Mouse (Mus musculus) adrenal gland (tissue): Measurements from ENCODE around the gene Hist1h2bk.
"Not testable (repeated sequence)": the region's sequence is repeated elsewhere in the genome, so short reads cannot be mapped to it uniquely, and the experiment has no call there.

Experiments used
- intact Hi-C: fragments of 180-260 bp; cut with DNase I; formaldehyde crosslinking; loops from one replicate; pipeline ENCODE4 v1.15.1; 2025
- microRNA-seq, 2 experiments: library from miRNA; unstranded; fragments of <30 nt; microRNA quantifications; one replicate each; pipeline ENCODE4; 2019

Hist1h2bk gene

GRCm38 (mm10) chr13:22084140-22084539 is 48.5 kb downstream of the Hist1h2bk start, which contains the start of gene Vmn1r188:
Gene Vmn1r188 (plus strand): TSS chr13:22084440.
- intact Hi-C loops: not testable (repeated sequence)

Small RNAs within 50 kb of the gene (microRNA-seq; reads per million reads assigned to microRNA genes)
- gene Gm26300 (0 reads per million in 2 experiments), gene Gm44390 (0 reads per million in 2 experiments), gene Gm44486 (0 reads per million in 2 experiments)
